Mouse (Mus musculus) right cerebral cortex, postnatal 25 days (tissue): ENCODE measurements around the gene Il1rapl1.

ENCODE experiments used
- DNase-seq: peaks from one replicate; pipeline ENCODE4 v3.0.0; 2022

Il1rapl1 gene

DNA sequence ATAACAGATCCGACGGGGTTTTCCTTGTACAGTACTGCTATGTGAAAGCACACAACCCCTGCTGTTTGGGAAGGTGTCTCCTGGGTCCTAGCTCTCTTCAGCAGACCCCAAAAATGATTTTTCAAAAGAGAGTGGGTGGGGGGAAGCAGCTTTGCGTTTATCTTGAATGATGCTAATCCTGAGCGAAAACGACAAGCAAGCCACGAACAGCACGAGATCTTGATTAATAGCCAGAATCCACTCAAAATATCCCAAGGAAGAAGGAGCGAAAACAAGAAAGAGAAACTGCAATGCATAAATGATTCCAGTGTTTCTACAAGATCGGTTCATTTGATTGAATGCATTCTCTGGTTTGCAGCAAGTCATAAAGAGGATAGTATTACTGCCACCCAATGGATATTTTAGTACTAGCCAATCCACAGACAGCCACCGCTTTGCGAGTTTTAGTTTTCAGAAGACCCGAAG lies at the start of gene Il1rapl1:
TSS of gene Il1rapl1 (minus strand) at position 37 of the 465 bp plus-strand sequence.
- peak; percentile 34 for DNase-seq

DNA sequence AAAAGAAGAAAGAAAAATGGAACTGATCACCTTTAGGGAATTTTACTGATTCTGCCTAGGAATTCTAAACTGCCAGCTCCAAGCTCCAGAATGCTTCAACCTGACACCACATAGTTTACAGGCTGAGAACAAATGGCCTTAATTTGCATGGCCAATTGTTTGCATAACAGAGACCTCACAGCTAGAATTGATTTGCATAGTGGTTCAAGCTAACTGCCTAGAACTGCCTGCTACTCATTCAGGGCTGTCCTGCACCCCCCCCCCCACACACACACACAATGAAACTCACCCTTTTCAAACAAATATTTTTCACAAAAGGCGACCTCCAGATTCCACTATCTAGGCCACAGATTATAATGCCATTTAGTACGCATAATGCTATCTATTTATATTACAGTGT lies 42.6 kb upstream of the Il1rapl1 start:
- no peak for DNase-seq

DNA sequence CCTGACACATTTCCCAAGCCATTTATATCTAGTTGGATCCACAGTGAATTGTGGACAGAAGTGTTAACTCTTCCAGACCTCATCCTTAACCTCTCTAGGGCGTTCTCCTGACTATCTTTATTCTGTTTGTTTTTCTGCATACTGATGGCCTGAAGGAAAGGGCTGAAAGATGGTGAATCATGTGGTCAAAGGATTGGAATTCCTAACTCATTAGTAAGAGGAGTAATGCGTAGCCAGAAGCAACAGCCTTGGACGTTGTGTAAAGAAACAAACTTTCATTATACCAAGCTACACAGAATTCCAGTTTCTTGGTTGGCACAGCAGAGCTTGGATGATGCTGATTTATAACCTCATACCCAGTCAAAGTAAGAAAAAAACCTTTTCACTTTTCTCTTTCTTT lies 10.2 kb upstream of the Il1rapl1 start:
- DNase-seq, result no peak

DNA sequence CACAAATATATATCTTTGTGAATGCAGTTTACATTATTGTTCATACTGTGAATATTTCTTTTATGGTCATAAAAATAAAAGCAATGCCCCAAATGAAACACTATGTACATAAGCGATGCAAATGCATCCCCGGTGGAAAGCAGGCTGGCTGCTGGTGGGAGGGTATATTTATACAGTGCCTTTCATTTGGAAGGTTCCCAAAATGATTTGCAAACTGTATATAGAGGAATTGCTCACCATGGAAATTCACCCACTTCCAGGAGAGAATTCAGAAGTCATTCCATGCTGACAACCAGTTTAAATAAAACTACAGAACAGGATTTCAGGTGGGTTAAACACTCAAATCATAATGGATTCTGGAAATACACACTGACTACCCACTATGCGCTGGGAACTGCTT lies 4.6 kb upstream of the Il1rapl1 start:
- DNase-seq, result no peak

DNA sequence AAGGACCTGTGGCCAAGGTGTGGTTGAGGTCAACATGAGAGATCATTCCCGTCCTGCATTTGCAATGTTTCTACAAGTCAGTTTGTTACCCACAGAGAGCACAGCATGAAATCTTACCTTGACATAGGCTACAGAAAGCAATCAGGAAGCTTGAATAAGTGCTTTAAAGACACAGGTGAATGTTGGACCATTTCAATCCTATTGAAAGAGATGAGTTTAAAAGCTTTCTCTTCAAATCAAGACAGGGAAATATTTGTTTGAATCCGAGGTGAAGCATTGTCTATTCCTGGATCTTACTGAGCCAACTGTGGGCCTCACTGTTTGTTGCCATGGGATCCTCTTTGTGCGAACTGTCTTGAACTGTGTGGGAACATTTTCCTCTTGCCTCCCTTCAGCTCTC lies 2.4 kb upstream of the Il1rapl1 start:
- DNase-seq, result no peak

DNA sequence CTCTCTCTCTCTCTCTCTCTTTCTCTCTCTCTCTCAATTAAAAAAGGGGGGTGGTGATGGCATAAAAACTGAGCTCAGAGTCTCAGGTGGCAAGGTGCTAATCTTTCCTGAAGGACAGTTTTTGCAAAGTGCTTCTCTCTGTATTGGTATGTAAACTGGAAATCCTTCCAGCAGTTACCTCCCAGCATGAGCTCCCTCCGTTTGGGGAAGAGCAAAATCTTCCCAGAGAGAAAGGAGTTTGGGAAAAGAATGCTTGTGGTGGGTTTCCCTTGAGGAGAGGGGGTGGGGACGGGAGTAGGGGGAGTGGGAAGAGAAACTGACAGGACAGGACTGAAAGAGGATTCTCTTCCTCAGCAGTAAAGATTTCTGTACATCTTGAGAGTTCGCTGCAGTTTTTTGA lies 881 bp upstream of the Il1rapl1 start:
- no peak for DNase-seq

DNA sequence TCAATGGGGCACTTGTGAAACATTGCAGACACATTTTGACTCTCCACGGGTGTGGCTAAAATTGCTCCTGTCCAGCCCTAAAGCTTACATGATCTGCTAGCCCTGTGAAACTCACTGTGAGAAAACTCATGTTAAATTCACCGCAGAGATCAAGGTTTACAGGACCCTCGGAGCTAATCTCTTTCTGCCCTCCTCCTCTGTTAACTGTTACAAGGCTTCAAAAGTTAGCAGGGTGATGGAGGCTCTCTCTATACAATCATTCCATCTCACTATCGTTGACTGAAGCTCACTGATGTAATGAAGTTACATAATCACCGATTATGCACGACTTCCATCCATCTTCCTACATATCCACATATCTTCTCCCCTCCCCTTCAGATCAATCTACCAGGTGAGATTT lies 1.9 kb downstream of the Il1rapl1 start:
- no peak for DNase-seq

DNA sequence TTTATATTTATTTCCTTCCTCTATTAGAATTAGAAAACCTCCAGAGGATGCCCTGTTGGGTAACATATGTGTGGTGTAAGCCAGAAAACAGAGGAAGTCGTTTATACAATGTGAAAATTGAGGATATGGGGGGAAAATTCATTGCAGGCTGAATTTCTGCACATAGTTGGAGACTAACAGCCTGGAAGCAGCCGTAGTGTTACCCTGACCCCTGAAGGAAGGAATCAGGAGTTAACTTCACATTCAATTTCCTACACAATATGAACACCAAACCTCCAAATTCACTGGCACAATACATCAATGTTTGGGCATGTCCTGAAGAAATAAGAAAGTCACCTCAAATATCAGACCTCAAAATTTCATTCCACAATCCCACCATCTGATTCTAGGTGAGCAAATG lies 3.2 kb downstream of the Il1rapl1 start:
- DNase-seq, result no peak

DNA sequence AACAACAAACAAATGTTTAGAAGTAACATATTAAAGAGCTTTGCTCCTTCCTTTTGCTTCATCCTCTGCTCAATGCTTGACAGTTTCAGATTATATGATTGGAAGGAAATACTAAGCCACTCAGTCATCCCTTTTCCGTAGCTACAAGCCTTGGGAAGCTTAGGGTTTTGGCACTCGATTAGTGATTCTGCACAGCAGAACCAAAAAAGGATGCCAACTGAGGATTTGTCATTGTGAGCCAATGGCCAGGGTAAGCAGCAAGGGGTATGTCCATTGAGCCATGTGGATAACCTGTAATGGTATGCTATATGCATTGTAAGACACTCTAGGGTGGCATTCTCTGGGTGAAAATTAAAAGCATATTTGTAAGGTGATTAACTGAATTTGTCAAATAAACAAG lies 5.7 kb downstream of the Il1rapl1 start:
- DNase-seq, result no peak

DNA sequence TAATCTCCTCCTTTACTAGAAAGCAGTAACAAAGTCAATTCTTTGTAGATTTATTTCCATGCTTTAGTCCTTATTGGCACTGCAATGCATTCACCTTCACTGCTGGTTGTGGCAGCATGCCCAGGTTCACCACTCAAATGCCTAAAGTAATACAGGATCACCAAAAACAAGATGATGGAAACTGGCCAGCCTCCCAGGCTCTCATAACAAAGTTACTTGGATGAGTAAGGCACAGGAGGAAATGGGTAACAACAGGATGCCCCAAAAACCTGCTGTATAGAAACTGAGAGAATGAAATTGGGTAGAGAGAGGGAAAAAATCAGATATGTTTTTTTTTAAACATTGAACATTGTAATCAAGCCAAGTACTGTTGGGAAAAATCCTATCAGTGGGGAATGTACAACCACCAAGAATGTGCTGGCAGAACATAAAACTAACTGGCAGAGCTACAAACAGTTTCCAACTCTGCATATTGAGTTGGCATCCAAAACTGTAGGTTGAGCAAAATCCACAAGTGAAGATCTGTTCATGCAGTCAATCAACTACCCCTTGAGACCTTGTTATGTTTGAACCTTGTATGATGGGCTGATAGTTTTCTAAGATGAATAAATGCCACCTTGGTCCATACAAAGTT lies 21.4 kb downstream of the Il1rapl1 start:
- no peak for DNase-seq

DNA sequence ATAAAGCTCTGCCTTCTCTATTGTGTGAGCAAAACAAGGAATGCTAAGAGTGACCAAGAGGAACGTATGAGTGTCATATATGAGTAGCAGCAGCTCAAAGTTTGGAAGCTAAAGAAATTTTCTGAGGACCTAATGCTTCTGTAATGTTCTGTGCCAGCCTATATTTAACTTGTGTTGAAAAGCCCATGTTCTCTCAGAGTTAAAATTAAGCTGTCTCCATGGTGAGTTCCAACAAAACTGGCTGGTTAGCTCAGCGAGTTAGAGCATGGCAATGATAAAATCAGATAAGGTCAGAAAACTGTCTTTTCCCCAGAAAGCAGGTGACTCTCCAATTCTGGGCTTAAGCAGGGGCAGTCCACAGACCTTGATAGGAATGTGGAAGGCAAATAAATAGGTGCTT lies 25.6 kb downstream of the Il1rapl1 start:
- no peak for DNase-seq

DNA sequence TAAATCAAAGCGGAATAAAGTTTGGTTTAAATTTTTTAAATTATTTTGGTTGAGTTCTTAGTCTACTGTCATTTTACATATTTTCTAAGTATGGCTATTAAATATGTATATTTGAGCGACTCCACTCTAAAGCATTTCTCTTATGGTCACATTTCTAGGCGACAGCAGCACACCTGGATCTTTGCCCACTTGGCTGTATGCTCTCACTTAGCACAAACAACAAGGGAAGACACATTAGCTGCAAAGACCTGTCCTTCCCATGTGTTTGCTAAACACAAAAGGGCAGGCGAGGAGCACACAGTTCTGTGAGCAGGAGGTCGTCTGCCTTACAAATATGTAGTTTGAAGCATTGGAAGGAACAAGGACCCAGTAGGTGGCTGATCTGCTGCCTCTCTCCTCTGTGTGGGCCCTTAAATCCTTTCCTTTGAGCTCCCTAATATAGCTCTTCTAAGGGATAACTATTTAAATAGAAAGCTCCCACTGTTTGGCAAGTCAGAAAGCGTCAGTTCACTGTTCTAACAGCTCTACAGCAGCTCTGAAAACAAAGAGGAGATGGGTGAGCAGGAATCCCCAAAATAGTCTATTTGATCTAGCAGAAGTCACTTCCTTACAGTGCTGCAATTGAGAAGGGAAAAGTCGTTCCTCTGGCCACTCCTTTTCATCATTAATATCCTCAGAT lies 42.6 kb downstream of the Il1rapl1 start:
- DNase-seq, result no peak

DNA sequence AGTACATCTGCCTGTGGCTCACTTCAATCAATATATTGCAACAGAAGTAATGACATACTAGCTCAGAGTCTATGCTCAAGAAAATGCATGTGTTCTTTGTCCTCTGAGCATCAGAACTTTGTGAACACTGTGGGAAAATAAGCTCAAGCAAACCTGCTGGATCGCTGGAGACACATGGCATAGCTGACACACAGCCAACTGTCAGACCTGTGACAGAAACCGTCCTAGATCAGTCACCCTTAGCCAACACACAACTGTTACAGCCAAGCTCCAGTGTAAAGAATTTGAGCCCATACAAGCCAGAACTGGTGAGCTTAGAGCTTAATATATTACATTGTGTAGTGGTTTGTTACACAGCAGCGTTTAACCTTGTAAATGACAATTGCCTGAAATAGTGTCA lies 45.1 kb downstream of the Il1rapl1 start:
- DNase-seq, result no peak

DNA sequence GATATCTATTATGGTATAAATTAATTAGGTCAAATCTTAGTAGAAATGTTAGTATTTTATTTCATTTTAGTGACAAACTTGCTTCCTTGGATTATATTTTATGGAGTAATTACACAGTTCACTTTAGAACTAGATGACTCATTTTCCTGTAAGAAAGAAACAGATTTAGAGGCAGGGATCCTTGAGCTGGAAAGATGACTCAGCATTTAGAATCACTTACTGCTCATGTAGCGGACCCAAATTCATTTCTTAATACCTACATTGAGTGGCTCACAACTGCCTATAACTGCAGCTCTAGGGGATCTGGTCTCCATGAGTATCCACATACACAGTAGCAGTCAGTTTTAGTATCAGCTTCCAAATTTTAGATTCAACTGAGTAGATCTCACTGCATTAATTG lies 71.9 kb downstream of the Il1rapl1 start:
- no peak for DNase-seq

DNA sequence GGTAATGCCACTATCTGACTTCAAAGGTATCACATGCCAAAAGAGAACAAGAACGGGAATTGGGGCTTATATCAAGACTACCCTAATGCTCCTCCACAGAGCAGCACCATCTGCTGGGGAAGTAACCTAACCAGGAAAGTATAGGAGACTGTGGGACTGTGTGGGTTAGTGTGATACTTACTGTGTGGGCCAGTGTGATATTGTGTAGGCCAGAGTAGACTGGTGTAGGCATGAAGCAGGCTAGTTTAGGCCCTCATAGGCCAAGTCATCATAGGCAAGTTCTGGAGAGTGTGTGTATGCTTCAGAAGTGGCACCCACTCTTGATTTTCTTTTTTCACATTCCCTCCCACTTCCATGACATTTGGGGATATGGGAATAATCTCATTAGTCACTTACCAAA lies 76.5 kb downstream of the Il1rapl1 start:
- DNase-seq, result peak; percentile 5

DNA sequence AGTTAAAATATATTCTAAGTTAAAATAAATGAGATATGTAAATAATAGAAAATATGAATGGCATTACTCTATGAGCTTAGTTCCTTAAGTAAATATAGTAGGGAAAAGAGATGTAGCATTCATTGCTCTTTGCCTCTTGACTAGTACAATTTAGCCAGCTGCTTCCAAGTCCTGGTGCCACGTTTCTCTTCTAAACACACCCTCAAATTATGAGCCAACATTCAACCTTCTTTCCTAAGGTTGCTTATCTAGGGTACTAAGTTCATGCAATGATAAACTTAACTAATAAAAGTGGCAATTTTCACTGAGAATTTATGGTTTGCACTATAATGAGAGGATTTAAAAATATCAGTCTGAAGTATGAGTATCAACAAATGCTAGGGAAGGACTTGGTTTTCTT lies 218.3 kb downstream of the Il1rapl1 start:
- DNase-seq, result no peak

DNA sequence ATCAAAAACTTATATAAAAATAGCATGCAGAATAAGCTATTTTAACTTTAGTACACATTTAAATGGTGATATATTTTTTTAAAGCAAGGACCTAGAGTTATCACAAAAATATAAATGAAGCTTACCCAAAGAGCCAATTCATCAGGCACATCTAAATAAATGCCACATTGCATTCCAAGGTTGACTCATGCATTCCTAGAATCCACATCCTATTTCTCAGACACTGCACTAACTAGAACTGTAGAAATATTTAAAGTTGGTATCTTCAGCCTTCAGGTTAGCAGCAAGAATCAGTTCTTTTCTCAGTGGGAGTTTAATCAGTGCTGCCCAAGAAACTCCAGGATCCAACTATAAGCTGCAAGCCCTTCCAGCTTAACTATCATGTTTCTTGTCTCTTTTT lies 223.5 kb downstream of the Il1rapl1 start:
- no peak for DNase-seq

DNA sequence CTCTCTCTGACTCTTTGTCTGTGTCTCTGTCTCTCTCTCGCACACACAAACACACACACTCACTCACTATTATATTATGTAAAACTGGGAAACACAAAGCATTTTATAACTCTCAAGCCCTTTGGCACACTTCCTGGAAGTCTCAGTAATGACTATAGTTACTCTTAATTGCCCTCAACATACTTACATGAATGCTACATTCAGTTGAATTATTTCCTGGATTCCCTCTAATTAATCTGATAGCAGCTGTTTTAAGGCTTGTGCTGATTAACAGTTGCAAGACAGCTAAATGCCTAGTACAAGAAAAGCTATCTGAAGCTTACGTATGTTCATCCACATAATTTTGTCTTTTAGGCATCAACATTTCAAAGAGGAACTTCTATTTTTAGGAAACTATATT lies 261.3 kb downstream of the Il1rapl1 start:
- no peak for DNase-seq

DNA sequence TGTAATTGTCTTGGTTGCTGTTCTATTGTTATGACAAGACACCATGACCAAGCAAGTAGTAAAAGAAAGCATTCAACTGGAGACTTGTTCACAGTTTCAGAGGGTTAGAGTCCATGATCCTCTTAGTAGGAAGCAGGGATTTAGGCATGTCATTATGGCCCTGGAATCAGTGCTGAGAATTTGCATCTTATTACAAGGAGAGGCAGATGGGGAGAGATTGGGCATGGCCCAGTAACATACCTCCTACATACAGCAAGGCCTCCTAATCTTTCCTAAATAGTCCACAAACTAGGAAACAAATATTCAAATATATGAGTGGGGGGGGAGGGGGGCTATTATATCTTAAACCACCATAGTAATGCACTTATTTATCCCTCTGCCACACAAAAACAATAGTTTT lies 301.6 kb downstream of the Il1rapl1 start:
- DNase-seq, result no peak

DNA sequence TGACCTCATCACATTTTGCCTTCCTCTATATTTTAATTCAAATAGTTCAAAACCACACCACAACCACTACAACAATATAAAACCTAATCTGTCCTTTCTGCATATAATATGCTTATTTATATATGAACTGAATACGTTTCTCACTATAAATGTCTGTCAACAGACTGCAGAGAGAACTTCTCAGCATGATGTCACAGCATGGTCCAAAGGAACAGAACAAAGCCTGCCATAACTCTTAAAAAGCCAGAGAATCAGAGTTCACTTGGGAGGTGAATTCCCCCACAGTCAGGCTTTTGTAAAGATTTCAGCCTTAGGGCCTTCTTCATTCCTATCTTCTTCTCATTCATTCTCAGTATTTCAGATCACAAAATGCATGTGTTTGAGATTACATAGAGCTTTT lies 307.7 kb downstream of the Il1rapl1 start:
- no peak for DNase-seq

DNA sequence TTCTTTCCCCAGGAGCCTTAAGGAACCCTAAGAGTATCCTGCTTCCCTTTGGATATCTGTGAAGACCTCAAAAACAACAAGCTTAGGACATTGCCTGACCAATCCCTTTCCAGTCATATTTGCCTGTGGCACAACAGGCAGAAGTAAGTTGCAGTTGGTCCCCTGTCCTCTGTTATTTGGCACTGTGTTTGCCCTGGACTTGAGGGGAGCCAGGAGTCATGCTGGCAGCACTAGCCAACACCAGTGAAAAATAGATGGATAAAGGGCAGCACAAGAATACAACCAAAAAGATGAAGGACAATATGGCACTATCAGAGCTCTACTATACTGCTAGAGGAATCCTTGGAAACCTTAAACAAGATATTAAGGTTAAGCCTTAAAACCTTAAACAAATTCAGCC lies 322.4 kb downstream of the Il1rapl1 start:
- DNase-seq, result no peak

DNA sequence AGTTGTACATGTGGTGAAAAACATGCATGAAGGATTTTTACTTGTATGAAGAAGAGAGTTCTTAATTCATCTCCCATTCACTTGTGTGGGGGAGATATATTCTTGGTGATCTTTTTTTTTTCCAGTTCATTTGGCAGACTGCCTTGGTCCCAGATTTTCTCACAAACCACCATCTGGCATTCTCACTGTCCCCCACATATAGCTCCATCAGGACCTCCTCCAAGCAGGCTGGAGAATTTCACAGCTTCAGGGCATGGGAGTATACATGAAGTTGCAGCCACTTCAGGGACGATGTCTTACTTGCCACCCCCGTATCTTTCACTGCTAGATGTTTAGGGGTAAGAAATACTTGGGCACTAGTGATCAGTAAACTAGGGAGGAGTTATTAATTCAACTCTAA lies 404.9 kb downstream of the Il1rapl1 start:
- peak; percentile 22 for DNase-seq

DNA sequence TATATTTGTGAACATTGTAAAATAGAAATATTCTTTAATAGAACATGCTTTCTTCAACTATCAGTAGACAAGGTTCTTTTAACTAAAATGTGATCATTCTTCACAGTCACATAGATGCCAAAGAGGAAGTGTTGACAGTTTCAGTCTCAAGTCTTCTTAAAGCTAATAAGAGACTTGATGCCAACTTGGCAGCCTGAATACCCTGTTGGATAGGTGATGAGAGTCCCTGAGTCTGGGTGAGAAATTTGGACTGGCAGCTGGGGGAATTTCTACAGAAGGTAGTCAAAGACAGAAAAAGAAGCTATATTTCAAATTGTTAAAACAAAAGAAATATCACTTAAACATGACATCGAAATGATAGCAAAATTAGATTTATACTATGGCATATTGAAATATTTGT lies 451.6 kb downstream of the Il1rapl1 start:
- DNase-seq, result no peak

DNA sequence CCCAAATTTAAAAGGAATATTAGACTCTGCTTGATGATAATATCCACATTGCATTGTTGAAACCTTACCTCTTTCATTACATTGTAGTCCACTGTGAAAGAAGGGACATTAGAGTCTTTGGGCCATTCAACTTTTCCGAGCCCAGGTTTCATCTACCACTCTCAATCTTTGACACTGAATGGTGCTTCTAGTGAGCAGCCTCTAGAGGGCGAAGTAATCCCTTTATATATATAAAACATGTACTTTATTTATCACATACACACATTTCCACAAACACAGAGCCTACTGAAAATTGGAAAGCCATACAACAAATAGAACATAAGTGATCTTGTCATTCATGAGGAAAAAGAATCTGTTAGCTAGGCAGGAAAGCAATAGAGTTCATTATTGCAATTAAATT lies 459.8 kb downstream of the Il1rapl1 start:
- DNase-seq, result no peak

DNA sequence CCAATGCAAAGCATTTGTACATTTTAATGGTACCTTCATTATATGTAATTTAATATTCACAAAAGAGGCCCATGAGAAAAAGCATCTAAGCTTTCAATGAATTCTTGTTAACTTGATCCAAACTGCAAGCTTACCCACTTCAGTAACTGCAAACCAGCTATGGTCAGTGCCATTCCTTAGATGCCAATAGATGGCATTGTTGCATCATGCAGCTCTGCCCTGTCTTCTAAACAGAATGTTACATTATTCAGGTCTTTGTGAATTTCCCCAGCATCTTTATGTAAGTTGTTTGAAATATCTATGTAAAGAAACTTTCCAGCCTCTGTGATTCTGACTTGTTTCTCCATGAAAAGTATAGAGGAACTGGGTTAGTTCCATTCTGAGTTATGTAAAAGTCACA lies 514.5 kb downstream of the Il1rapl1 start:
- DNase-seq, result no peak
